Mouse (Mus musculus) embryo, embryonic 10 days (tissue): Measurements from ENCODE around the gene Ifitm2.
"Not testable (repeated sequence)": the region's sequence is repeated elsewhere in the genome, so short reads cannot be mapped to it uniquely, and the experiment has no call there.

Source experiments
- DNase-seq: peaks from one replicate; pipeline ENCODE4 v3.0.0-alpha.2; 2015; ENCODE audit warnings: low spot score

Gene Ifitm2

GRCm38 (mm10) chr7:140955758-140956555 lies at the start of gene Ifitm2, which contains the start of gene Gm45717:
Gene Ifitm2 (minus strand): TSS chr7:140955987.
Gene Gm45717 (minus strand): TSS chr7:140955937.
- peak; percentile 90 for DNase-seq

GRCm38 (mm10) chr7:141003248-141004010 lies 47.6 kb upstream of the Ifitm2 start:
- no peak for DNase-seq

- DNase-seq = no peak
Observed at GRCm38 (mm10) chr7:141000881-141001708, 45.3 kb upstream of the Ifitm2 start.

- no peak for DNase-seq
Observed at GRCm38 (mm10) chr7:140998853-140999700, 43.3 kb upstream of the Ifitm2 start.

GRCm38 (mm10) chr7:140997817-140998216 lies 42.0 kb upstream of the Ifitm2 start:
- DNase-seq = no peak

- no peak for DNase-seq
Observed at GRCm38 (mm10) chr7:140991117-140991689, 35.4 kb upstream of the Ifitm2 start.

- no peak for DNase-seq
Observed at GRCm38 (mm10) chr7:140990622-140991021, 34.8 kb upstream of the Ifitm2 start.

GRCm38 (mm10) chr7:140990185-140990584 lies 34.4 kb upstream of the Ifitm2 start:
- no peak for DNase-seq

GRCm38 (mm10) chr7:140989022-140989421 lies 33.2 kb upstream of the Ifitm2 start:
- DNase-seq = no peak

- DNase-seq = no peak
Observed at GRCm38 (mm10) chr7:140987182-140988138, 31.7 kb upstream of the Ifitm2 start.

- DNase-seq = no peak
Observed at GRCm38 (mm10) chr7:140982971-140983370, 27.2 kb upstream of the Ifitm2 start.

GRCm38 (mm10) chr7:140981704-140982103 lies 25.9 kb upstream of the Ifitm2 start:
- no peak for DNase-seq

GRCm38 (mm10) chr7:140976720-140977119 lies 20.9 kb upstream of the Ifitm2 start:
- DNase-seq = not testable (repeated sequence)

- DNase-seq = no peak
Observed at GRCm38 (mm10) chr7:140975465-140975864, 19.7 kb upstream of the Ifitm2 start.

GRCm38 (mm10) chr7:140974940-140975339 lies 19.2 kb upstream of the Ifitm2 start:
- no peak for DNase-seq

- no peak for DNase-seq
Observed at GRCm38 (mm10) chr7:140973396-140974165, 17.8 kb upstream of the Ifitm2 start.

GRCm38 (mm10) chr7:140971479-140972171 lies 15.8 kb upstream of the Ifitm2 start:
- DNase-seq = no peak

GRCm38 (mm10) chr7:140970931-140971330 lies 15.1 kb upstream of the Ifitm2 start:
- no peak for DNase-seq
